In genomic region chr3:145864033-145864712, GRCm38 (mm10) we compare ENCODE assay signal across 14 mouse cellular contexts. TPM values are rescaled to one million over a fixed set of nuclear protein-coding genes. Genes with fewer than 3 reads are reported as not detected.
DNase-seq lines count a peak whose midpoint lies in the region; ATAC-seq and TF ChIP-seq lines count a peak whose summit lies in the region.
"Had no signal": no experiment of that assay in that cellular context is flagged by ENCODE, and none has a peak within 500 bp of the region (broad histone marks: within the 10 kb centered on the region; RNA-seq: fewer than 3 reads in every experiment).

No protein-coding gene starts in this region.

- no peaks in the 10 kb centered on the region for H3K9me3 ChIP-seq in heart, embryonic 11.5 days (replicated peaks; ENCODE audit: control insufficient read depth, low read length)
- no peaks in the 10 kb centered on the region for H3K9me3 ChIP-seq in kidney, embryonic 14.5 days (ENCODE audit: control insufficient read depth, low read length)
- H3K9me3 ChIP-seq in midbrain, postnatal 0 days (ENCODE audit: low read length): no peaks in the 10 kb centered on the region
- H3K9me3 ChIP-seq in midbrain, embryonic 11.5 days (ENCODE audit: control insufficient read depth, low read length): no peaks in the 10 kb centered on the region
- H3K9me3 ChIP-seq in hindbrain, embryonic 15.5 days: no peaks in the 10 kb centered on the region
- H3K9me3 ChIP-seq: intestine, embryonic 15.5 days had no signal

- 0 out of 2 replicates have a peak overlapping the region, but pooled peaks have one; percentile 24 for H3K27ac ChIP-seq in heart, embryonic 11.5 days (ENCODE audit: low read depth, low read length)
- peak overlapping the region; percentile 1; the same call in 1 of the 2 replicates for H3K27ac ChIP-seq in kidney, embryonic 14.5 days (ENCODE audit: low read depth, low read length)
- H3K27ac ChIP-seq in midbrain, postnatal 0 days (ENCODE audit: low read depth, low read length): peak overlapping the region; percentile 19; the same call in 1 of the 2 replicates
- H3K27ac ChIP-seq in midbrain, embryonic 11.5 days (ENCODE audit: low read depth, low read length): no peak overlapping the region
- H3K27ac ChIP-seq in hindbrain, embryonic 15.5 days (replicated peaks): peak overlapping the region; percentile 38
- H3K27ac ChIP-seq: intestine, embryonic 15.5 days had no signal

- DNase-seq in heart, postnatal 4 days: no peak
- DNase-seq in kidney, adult 11 months: no peak
- no peak for DNase-seq in midbrain, postnatal 0 days (ENCODE audit: low spot score)
- DNase-seq in midbrain, embryonic 11.5 days (ENCODE audit: low spot score, missing footprints): no peak
- DNase-seq in spleen, postnatal 36 days (ENCODE audit: low spot score in 2 of 2): no peak
- DNase-seq: cerebellum, adult 18-20 months; gastrocnemius, postnatal 25 days; liver, postnatal 0 days; thymus, postnatal 4 days had no signal

- no peak overlapping the region for H3K4me2 ChIP-seq in heart, embryonic 11.5 days
- H3K4me2 ChIP-seq in kidney, embryonic 14.5 days (replicated peaks; ENCODE audit: low read depth, low read length): no peak overlapping the region
- H3K4me2 ChIP-seq in midbrain, postnatal 0 days (ENCODE audit: low read depth, low read length, poor library complexity, severe bottlenecking): no peak overlapping the region
- no peak overlapping the region for H3K4me2 ChIP-seq in midbrain, embryonic 11.5 days
- no peak overlapping the region for H3K4me2 ChIP-seq in hindbrain, embryonic 15.5 days
- H3K4me2 ChIP-seq: intestine, embryonic 15.5 days had no signal

- no peaks in the 10 kb centered on the region for H3K36me3 ChIP-seq in heart, embryonic 11.5 days (ENCODE audit: control insufficient read depth, insufficient read depth, low read length)
- H3K36me3 ChIP-seq in kidney, embryonic 14.5 days (ENCODE audit: control insufficient read depth, insufficient read depth, low read length): no peaks in the 10 kb centered on the region
- H3K36me3 ChIP-seq in midbrain, postnatal 0 days (ENCODE audit: insufficient read depth, low read length): no peaks in the 10 kb centered on the region
- H3K36me3 ChIP-seq in midbrain, embryonic 11.5 days (ENCODE audit: control insufficient read depth, insufficient read depth, low read length): no peaks in the 10 kb centered on the region
- H3K36me3 ChIP-seq in hindbrain, embryonic 15.5 days: no peaks in the 10 kb centered on the region
- H3K36me3 ChIP-seq: intestine, embryonic 15.5 days had no signal

- TF ChIP-seq CTCF in midbrain, postnatal 0 days (IDR thresholded peaks at IDR 0.05): no peak

- no peak for ATAC-seq in heart, embryonic 11.5 days (replicated peaks; ENCODE audit: insufficient number of reproducible peaks, low FRiP score, low TSS enrichment)
- no peak for ATAC-seq in kidney, embryonic 14.5 days (ENCODE audit: low FRiP score, low TSS enrichment)
- no peak for ATAC-seq in midbrain, postnatal 0 days (ENCODE audit: low FRiP score)
- ATAC-seq in midbrain, embryonic 11.5 days (ENCODE audit: low FRiP score): no peak
- ATAC-seq in hindbrain, embryonic 15.5 days (ENCODE audit: low FRiP score, low read depth): no peak
- ATAC-seq: activated CD4-positive, CD25-positive, alpha-beta regulatory T cell, adult 4 months; intestine, embryonic 15.5 days; liver, postnatal 0 days had no signal

- 70% methylated on average over 8 of the region's 8 CpGs for WGBS in heart, embryonic 11.5 days (ENCODE audit: insufficient replicate concordance)
- WGBS in kidney, embryonic 14.5 days: 72% methylated on average over 8 of the region's 8 CpGs
- 53% methylated on average over 8 of the region's 8 CpGs for WGBS in midbrain, postnatal 0 days
- 82% methylated on average over 8 of the region's 8 CpGs for WGBS in midbrain, embryonic 11.5 days
- 55% methylated on average over 8 of the region's 8 CpGs for WGBS in hindbrain, embryonic 15.5 days

- H3K4me1 ChIP-seq in heart, embryonic 11.5 days (ENCODE audit: control insufficient read depth, insufficient read depth, low read length): 0 out of 2 replicates have a peak, but pooled peaks cover 3% of the 10 kb centered on the region
- H3K4me1 ChIP-seq in kidney, embryonic 14.5 days (ENCODE audit: control insufficient read depth, insufficient read depth, low read length): no peaks in the 10 kb centered on the region
- H3K4me1 ChIP-seq in midbrain, postnatal 0 days (ENCODE audit: insufficient read depth, low read length): peaks cover 3% of the 10 kb centered on the region; the same call in 1 of the 2 replicates
- H3K4me1 ChIP-seq in midbrain, embryonic 11.5 days (ENCODE audit: control insufficient read depth, insufficient read depth, low read length): peaks cover 2% of the 10 kb centered on the region; the same call in 1 of the 2 replicates
- 0 out of 2 replicates have a peak, but pooled peaks cover 9% of the 10 kb centered on the region for H3K4me1 ChIP-seq in hindbrain, embryonic 15.5 days (replicated peaks)
- H3K4me1 ChIP-seq: intestine, embryonic 15.5 days had no signal

- H3K27me3 ChIP-seq in heart, embryonic 11.5 days (ENCODE audit: control insufficient read depth, insufficient read depth, low read length): no peaks in the 10 kb centered on the region
- no peaks in the 10 kb centered on the region for H3K27me3 ChIP-seq in kidney, embryonic 14.5 days (ENCODE audit: control insufficient read depth, insufficient read depth, low read length)
- no peaks in the 10 kb centered on the region for H3K27me3 ChIP-seq in midbrain, postnatal 0 days (ENCODE audit: insufficient read depth, low read length)
- H3K27me3 ChIP-seq in midbrain, embryonic 11.5 days (ENCODE audit: control insufficient read depth, insufficient read depth, low read length): no peaks in the 10 kb centered on the region
- H3K27me3 ChIP-seq in hindbrain, embryonic 15.5 days: no peaks in the 10 kb centered on the region
- H3K27me3 ChIP-seq: intestine, embryonic 15.5 days had no signal

- H3K4me3 ChIP-seq in heart, embryonic 11.5 days (ENCODE audit: low read depth, low read length): no peak overlapping the region
- H3K4me3 ChIP-seq in kidney, embryonic 14.5 days (ENCODE audit: low read length): no peak overlapping the region
- H3K4me3 ChIP-seq in midbrain, postnatal 0 days (ENCODE audit: low read depth, low read length): no peak overlapping the region
- no peak overlapping the region for H3K4me3 ChIP-seq in midbrain, embryonic 11.5 days (ENCODE audit: low read depth, low read length)
- no peak overlapping the region for H3K4me3 ChIP-seq in hindbrain, embryonic 15.5 days
- H3K4me3 ChIP-seq: intestine, embryonic 15.5 days had no signal

- no peak overlapping the region for H3K9ac ChIP-seq in heart, embryonic 11.5 days (ENCODE audit: low read depth, low read length)
- no peak overlapping the region for H3K9ac ChIP-seq in kidney, embryonic 14.5 days (ENCODE audit: low read depth, low read length)
- no peak overlapping the region for H3K9ac ChIP-seq in midbrain, postnatal 0 days (replicated peaks; ENCODE audit: low read length, poor library complexity, severe bottlenecking)
- H3K9ac ChIP-seq in midbrain, embryonic 11.5 days (ENCODE audit: low read length): no peak overlapping the region
- no peak overlapping the region for H3K9ac ChIP-seq in hindbrain, embryonic 15.5 days
- H3K9ac ChIP-seq: intestine, embryonic 15.5 days; liver, postnatal 0 days had no signal

RNA-seq across cellular contexts. Expression of gene Bcl10, which starts 58.4 kb away (rescaled TPM):
- 45.9 and 46.4 TPM in 2 replicates for polyA plus RNA-seq in heart, embryonic 11.5 days (2014; fragmentation: Nextera tagmentation; extraction: Ambion mirVana)
- 10 to 100 TPM; 25.5 to 27.4 TPM for total RNA-seq in heart, postnatal 4 days (2021)
- polyA plus RNA-seq in kidney, embryonic 14.5 days (2014; fragmentation: Nextera tagmentation; extraction: Ambion mirVana): 52.5 and 54.5 TPM in 2 replicates
- 19.4 and 29.4 TPM in 2 replicates for total RNA-seq in midbrain, postnatal 0 days (2014; rRNA removed)
- 33.2 and 33.3 TPM in 2 replicates for polyA plus RNA-seq in midbrain, postnatal 0 days (2015; fragmentation: Nextera tagmentation; extraction: Ambion mirVana)
- polyA plus RNA-seq in midbrain, embryonic 11.5 days (2014; fragmentation: Nextera tagmentation; extraction: Ambion mirVana): 57.4 and 59.2 TPM in 2 replicates
- polyA plus RNA-seq in hindbrain, embryonic 15.5 days (2015; fragmentation: Nextera tagmentation; extraction: Ambion mirVana): 32.3 and 34.8 TPM in 2 replicates
